Mouse (Mus musculus) gastrocnemius, adult 8-10 months (tissue): ENCODE results near the gene Rasgrf1. TPM values are rescaled to one million over a fixed set of nuclear protein-coding genes. Genes with fewer than 3 reads are reported as not detected.

Experiments used
- total RNA-seq, 4 experiments: library from RNA; stranded (reverse); gene quantifications; 2 replicates each; pipeline ENCODE4 v1.2.4; 2022

Rasgrf1 gene
- total RNA-seq, 4 experiments from 2014 or later = 0.07 to 0.19 (median 0.11) TPM; not detected in 1

Other genes with a start within 250 kb of the Rasgrf1 start
- gene Tmed3, start 204.8 kb upstream of the Rasgrf1 start, total RNA-seq = 10 to 100 TPM; 11.8 to 14.8 (median 13.9) TPM
- not detected for gene Ankrd34c, start 171.4 kb upstream of the Rasgrf1 start, total RNA-seq
- 1 to 10 TPM; 5.3 to 9.3 (median 6.7) TPM for gene Ctsh, start 144.2 kb downstream of the Rasgrf1 start, total RNA-seq
- gene Morf4l1, start 204.9 kb downstream of the Rasgrf1 start, total RNA-seq = 100 to 1,000 TPM; 196 to 235 (median 212) TPM